Mouse (Mus musculus) CH12.LX (cell line): Measurements from ENCODE around the gene Gm10272.
"Not testable (repeated sequence)": the region's sequence is repeated elsewhere in the genome, so short reads cannot be mapped to it uniquely, and the experiment has no call there.

Experiments used
- EP300 ChIP-seq: IDR thresholded peaks from 2 replicates; pipeline ENCODE4 v1.6.1; 2011; ENCODE audit warnings: low read length, improper control_type of control experiment
- MAX ChIP-seq: IDR thresholded peaks from 2 replicates; pipeline ENCODE4 v1.6.1; 2011; ENCODE audit warnings: low read length, improper control_type of control experiment
- NELFE ChIP-seq: IDR thresholded peaks from 2 replicates; pipeline ENCODE4 v1.6.1; 2011; ENCODE audit warnings: low read depth, low read length, improper control_type of control experiment
- USF2 ChIP-seq: conservative IDR thresholded peaks from 2 replicates; pipeline ENCODE4 v1.6.1; 2011; ENCODE audit warnings: low read depth, low read length, improper control_type of control experiment

GRCm38 (mm10) chr10:77690356-77690807 is 16.0 kb upstream of the Gm10272 start, which contains the start of gene Gm19402:
- not testable (repeated sequence) for TF ChIP-seq NELFE, EP300, MAX, USF2
